Comparison of ENCODE assay signal across 8 mouse cellular contexts in genomic region chr14:24826471-24827337, GRCm38 (mm10).
A peak's percentile ranks its signal among the peaks of the same experiment; 100 is the strongest.
DNase-seq lines count a peak whose midpoint lies in the region; ATAC-seq and TF ChIP-seq lines count a peak whose summit lies in the region.

No protein-coding gene starts in this region.

- no peak overlapping the region for H3K9ac ChIP-seq in heart, embryonic 13.5 days
- H3K9ac ChIP-seq in heart, adult 2 months (ENCODE audit: low read depth, low read length), result no peak overlapping the region
- no peak overlapping the region for H3K9ac ChIP-seq in embryonic facial prominence, embryonic 11.5 days (replicated peaks; ENCODE audit: low read length)

- intact Hi-C loops in heart, adult 2 months (cut with DNase I), result no loop called here
- intact Hi-C loops in left cerebral cortex, adult 2 months (cut with DNase I), result loop anchor here (2.0 to 10.0 kb wide), 3 partner anchors 42 to 628 kb away; partner anchors contain the start of gene Zmiz1

- H3K9me3 ChIP-seq in heart, embryonic 13.5 days, result no peaks in the 10 kb centered on the region
- H3K9me3 ChIP-seq in embryonic facial prominence, embryonic 11.5 days (replicated peaks; ENCODE audit: control insufficient read depth, low read length), result no peaks in the 10 kb centered on the region

- H3K27me3 ChIP-seq in heart, embryonic 13.5 days (replicated peaks), result no peaks in the 10 kb centered on the region
- no peaks in the 10 kb centered on the region for H3K27me3 ChIP-seq in heart, adult 2 months (ENCODE audit: control insufficient read depth, insufficient read depth, low read length)
- H3K27me3 ChIP-seq in embryonic facial prominence, embryonic 11.5 days (ENCODE audit: control insufficient read depth, insufficient read depth, low read length), result no peaks in the 10 kb centered on the region
- H3K27me3 ChIP-seq in kidney, adult 2 months (replicated peaks; ENCODE audit: control insufficient read depth, insufficient read depth, low read length), result no peaks in the 10 kb centered on the region

- no peak for TF ChIP-seq CTCF in heart, adult 2 months (IDR thresholded peaks at IDR 0.05)
- TF ChIP-seq CTCF in left cerebral cortex, adult 2 months (IDR thresholded peaks at IDR 0.05), result no peak
- TF ChIP-seq CTCF in kidney, adult 2 months (conservative IDR thresholded peaks at IDR 0.05; ENCODE audit: insufficient read depth, insufficient read length, low read depth, low read length), result no peak

- no peak for TF ChIP-seq EP300 in heart, adult 2 months (IDR thresholded peaks at IDR 0.05; ENCODE audit: insufficient read depth, low read depth, low read length)

- peaks cover 54% of the 10 kb centered on the region for H3K4me1 ChIP-seq in heart, embryonic 13.5 days
- H3K4me1 ChIP-seq in heart, adult 2 months (ENCODE audit: control insufficient read depth, insufficient read depth, low read length), result no peaks in the 10 kb centered on the region
- H3K4me1 ChIP-seq in embryonic facial prominence, embryonic 11.5 days (ENCODE audit: control insufficient read depth, insufficient read depth, low read length), result peaks cover 7% of the 10 kb centered on the region
- no peaks in the 10 kb centered on the region for H3K4me1 ChIP-seq in kidney, adult 2 months (ENCODE audit: control insufficient read depth, insufficient read depth, low read length)

- no peak for ATAC-seq in heart, embryonic 13.5 days (ENCODE audit: extremely low read depth, insufficient number of reproducible peaks, low FRiP score, low TSS enrichment)
- peak; percentile 50; the same call in 1 of the 2 replicates for ATAC-seq in embryonic facial prominence, embryonic 11.5 days (replicated peaks; ENCODE audit: insufficient number of reproducible peaks, low FRiP score, low TSS enrichment, low read depth)

- H3K79me2 ChIP-seq in heart, adult 2 months (replicated peaks; ENCODE audit: control insufficient read depth, insufficient read depth, low read length), result no peaks in the 10 kb centered on the region

- 39% methylated on average over 13 of the region's 13 CpGs for WGBS in heart, embryonic 13.5 days
- 71% methylated on average over 13 of the region's 13 CpGs for WGBS in heart, adult 2 months
- 19% methylated on average over 13 of the region's 13 CpGs for WGBS in embryonic facial prominence, embryonic 11.5 days
- 71% methylated on average over 13 of the region's 13 CpGs for WGBS in kidney, adult 2 months

- no peak for DNase-seq in heart, adult 2 months
- peak; percentile 74 for DNase-seq in embryonic facial prominence, embryonic 11.5 days (ENCODE audit: low spot score)
- DNase-seq in left cerebral cortex, adult 2 months (ENCODE audit: extremely low spot score in 1 of 2, low spot score in 2 of 2), result no peak
- DNase-seq in retina, postnatal 1 day, result peak; percentile 64
- no peak for DNase-seq in kidney, adult 11 months
- no peak for DNase-seq in kidney, postnatal 10 days
- no peak for DNase-seq in kidney, adult 2 months

- H3K4me2 ChIP-seq in heart, embryonic 13.5 days, result no peak overlapping the region
- no peak overlapping the region for H3K4me2 ChIP-seq in embryonic facial prominence, embryonic 11.5 days (ENCODE audit: low read depth, low read length)

- H3K4me3 ChIP-seq in heart, embryonic 13.5 days, result no peak overlapping the region
- no peak overlapping the region for H3K4me3 ChIP-seq in heart, adult 2 months
- H3K4me3 ChIP-seq in embryonic facial prominence, embryonic 11.5 days (ENCODE audit: low read depth, low read length), result no peak overlapping the region
- no peak overlapping the region for H3K4me3 ChIP-seq in left cerebral cortex, adult 2 months
- H3K4me3 ChIP-seq in kidney, adult 2 months (ENCODE audit: insufficient read depth, low read depth, low read length), result no peak overlapping the region

- no peak for TF ChIP-seq POLR2A in heart, adult 2 months (IDR thresholded peaks at IDR 0.05; ENCODE audit: insufficient read depth, low read depth, low read length)
- no peak for TF ChIP-seq POLR2A in kidney, adult 2 months (IDR thresholded peaks at IDR 0.05; ENCODE audit: low read depth, low read length)

- no peaks in the 10 kb centered on the region for H3K36me3 ChIP-seq in heart, embryonic 13.5 days
- no peaks in the 10 kb centered on the region for H3K36me3 ChIP-seq in heart, adult 2 months (ENCODE audit: control insufficient read depth, insufficient read depth, low read length)
- no peaks in the 10 kb centered on the region for H3K36me3 ChIP-seq in embryonic facial prominence, embryonic 11.5 days (replicated peaks; ENCODE audit: control insufficient read depth, insufficient read depth, low read depth, low read length)
- H3K36me3 ChIP-seq in kidney, adult 2 months (ENCODE audit: control insufficient read depth, insufficient read depth, low read length), result no peaks in the 10 kb centered on the region

- H3K27ac ChIP-seq in heart, embryonic 13.5 days (replicated peaks), result peak overlapping the region; percentile 70
- H3K27ac ChIP-seq in heart, adult 2 months, result no peak overlapping the region
- peak overlapping the region; percentile 88 for H3K27ac ChIP-seq in embryonic facial prominence, embryonic 11.5 days (replicated peaks; ENCODE audit: low read depth, low read length)
- peak overlapping the region; percentile 69 for H3K27ac ChIP-seq in left cerebral cortex, adult 2 months
- H3K27ac ChIP-seq in kidney, adult 2 months (ENCODE audit: insufficient read depth, low read depth, low read length), result no peak overlapping the region

Comparison
In these comparisons a context has a peak if more than half of its experiments do, and no peak if none do; other contexts are left out.
1. H3K27ac ChIP-seq: peak in heart, embryonic 13.5 days (single experiment), embryonic facial prominence, embryonic 11.5 days (single experiment) and left cerebral cortex, adult 2 months (single experiment); none in heart, adult 2 months (single experiment) and kidney, adult 2 months (single experiment).
2. DNase-seq: peak in embryonic facial prominence, embryonic 11.5 days (single experiment) and retina, postnatal 1 day (single experiment); none in heart, adult 2 months (0 of 2), left cerebral cortex, adult 2 months (0 of 2), kidney, adult 11 months (single experiment), kidney, postnatal 10 days (single experiment) and kidney, adult 2 months (single experiment).